Mouse (Mus musculus): ENCODE measurements around the gene Spint3. TPM values are rescaled to one million over a fixed set of nuclear protein-coding genes. Genes with fewer than 3 reads are reported as not detected.

Gene Spint3
- polyA plus RNA-seq, 1 experiment = not detected

DNA sequence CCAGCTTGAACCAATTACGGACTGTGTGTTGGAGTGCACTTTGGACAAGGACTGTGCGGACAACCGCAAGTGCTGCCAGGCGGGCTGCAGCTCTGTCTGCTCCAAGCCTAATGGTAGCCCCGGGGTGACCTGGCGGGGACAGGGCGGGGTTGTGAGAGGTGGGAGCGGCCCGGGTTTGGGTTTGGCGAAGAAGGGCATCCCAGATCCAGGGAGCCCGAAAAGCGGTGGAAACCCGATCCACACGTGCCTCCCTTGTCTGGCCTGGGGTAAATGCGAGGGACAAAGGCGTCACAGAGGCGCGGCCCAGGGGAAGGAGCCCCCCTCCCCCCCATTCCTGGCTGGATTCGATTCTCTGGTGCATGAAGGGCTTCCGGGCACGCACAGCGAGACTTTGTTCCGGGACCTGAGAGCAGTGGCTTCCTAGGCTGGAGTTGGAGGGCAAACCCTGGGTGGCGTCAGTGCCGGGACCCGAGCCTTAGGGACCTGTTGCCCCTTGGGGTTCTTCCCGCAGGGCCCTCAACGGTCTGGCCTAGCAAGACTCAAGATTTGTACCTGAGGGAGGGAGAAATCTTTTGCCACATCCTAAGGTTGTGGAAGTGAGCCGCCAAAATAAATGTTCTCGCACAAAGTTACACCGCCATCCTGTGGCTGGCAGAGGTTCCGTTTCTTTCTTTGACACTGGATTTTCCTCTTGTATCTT lies 9.8 kb downstream of the Spint3 start:
- Histone ChIP-seq H3K27ac (ENCODE audit: control insufficient read depth, insufficient read depth, low read depth, low read length) (no peak overlapping the region), H3K27me3 (ENCODE audit: control insufficient read depth, insufficient read depth, low read length) (0 out of 2 replicates have a peak, but pooled peaks cover 2% of the 10 kb centered on the region), H3K36me3 (ENCODE audit: control insufficient read depth, insufficient read depth, low read length) (no peaks in the 10 kb centered on the region), H3K4me1 (ENCODE audit: control insufficient read depth, insufficient read depth, low read length) (peaks cover 6% of the 10 kb centered on the region), H3K4me3 (ENCODE audit: control insufficient read depth, low read depth, low read length) (peak overlapping the region; percentile 4)
- TF ChIP-seq CTCF (IDR thresholded peaks at IDR 0.05; ENCODE audit: control insufficient read depth, insufficient read depth, insufficient replicate concordance, low read depth, low read length) (no peak), POLR2A (IDR thresholded peaks at IDR 0.05; ENCODE audit: control insufficient read depth, low read depth, low read length) (no peak)

DNA sequence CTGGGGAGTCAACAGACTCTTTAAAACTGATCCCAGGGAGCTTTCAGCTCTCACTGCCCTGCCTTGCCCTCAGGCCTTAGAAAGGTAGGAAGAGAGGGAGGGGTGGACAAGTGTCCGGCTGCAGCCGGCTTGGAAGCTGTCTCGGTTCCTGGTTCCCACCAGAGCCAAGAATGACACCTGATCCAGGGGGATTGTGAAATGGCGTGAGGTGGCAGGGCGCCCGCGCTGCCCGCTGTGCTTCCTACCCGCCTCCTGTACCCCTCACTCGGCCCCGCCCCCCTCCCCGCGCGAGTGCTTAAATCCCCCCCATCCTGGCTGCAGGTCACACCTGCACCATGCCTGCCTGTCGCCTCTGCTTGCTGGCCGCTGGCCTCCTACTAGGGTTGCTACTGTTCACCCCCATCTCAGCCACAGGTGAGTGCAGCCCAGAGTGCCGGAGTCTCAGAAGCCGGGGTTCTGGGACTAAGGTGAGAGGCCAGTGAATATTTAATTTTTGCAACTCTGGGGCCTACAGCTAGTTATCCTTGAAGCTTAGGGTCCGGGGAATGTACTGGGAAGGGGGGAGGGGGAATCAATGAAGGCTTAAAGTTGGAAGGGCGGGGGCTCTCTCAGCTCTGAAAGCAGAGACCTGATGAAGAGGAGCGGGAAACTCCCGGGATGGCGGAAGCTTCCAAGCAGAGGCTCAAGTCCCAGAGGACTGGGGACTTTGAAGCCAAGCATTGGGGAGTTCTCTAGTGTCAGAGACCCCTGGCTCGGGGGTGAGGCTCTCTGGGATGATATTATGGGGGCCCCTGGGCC lies 10.7 kb downstream of the Spint3 start, which contains the start of gene Wfdc2:
TSS of gene Wfdc2 (plus strand) at position 23 of the 798 bp plus-strand sequence.
- H3K27ac ChIP-seq (ENCODE audit: control insufficient read depth, insufficient read depth, low read depth, low read length) = no peak within 1 kb of the TSS
- peaks cover 6% of the 10 kb centered on the region for H3K4me1 ChIP-seq (ENCODE audit: control insufficient read depth, insufficient read depth, low read length)

DNA sequence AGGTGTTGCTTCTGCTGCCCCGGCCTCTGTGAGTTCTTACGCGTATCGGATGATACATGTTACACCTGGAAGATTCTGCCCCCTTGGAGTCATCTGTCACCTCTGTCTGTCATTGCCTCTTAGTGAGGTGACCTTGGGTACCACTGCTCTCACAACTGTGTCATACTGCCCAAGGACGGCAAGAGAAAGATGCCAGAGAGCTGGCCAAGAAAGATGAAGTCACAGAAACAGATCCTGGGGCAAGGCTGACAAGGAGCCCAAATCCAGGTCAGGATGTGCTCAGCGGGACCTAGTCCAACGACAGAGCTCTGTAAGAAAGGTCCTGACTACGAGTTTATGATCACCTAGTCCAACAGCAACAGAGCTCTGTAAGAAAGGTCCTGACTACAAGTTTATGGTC lies 13.2 kb downstream of the Spint3 start:
- TF ChIP-seq POLR2A (IDR thresholded peaks at IDR 0.05; ENCODE audit: control insufficient read depth, low read depth, low read length) (no peak), CTCF (IDR thresholded peaks at IDR 0.05; ENCODE audit: control insufficient read depth, insufficient read depth, insufficient replicate concordance, low read depth, low read length) (no peak)
- Histone ChIP-seq H3K36me3 (ENCODE audit: control insufficient read depth, insufficient read depth, low read length) (no peaks in the 10 kb centered on the region), H3K27me3 (ENCODE audit: control insufficient read depth, insufficient read depth, low read length) (0 out of 2 replicates have a peak, but pooled peaks cover 2% of the 10 kb centered on the region)

More for the DNA sequence above, 10.7 kb downstream of the Spint3 start, which contains the start of gene Wfdc2:
- Histone ChIP-seq H3K36me3 (ENCODE audit: control insufficient read depth, insufficient read depth, low read length) (no peaks in the 10 kb centered on the region), H3K4me3 (ENCODE audit: control insufficient read depth, low read depth, low read length) (peak within 1 kb of the TSS; percentile 4), H3K27me3 (ENCODE audit: control insufficient read depth, insufficient read depth, low read length) (0 out of 2 replicates have a peak, but pooled peaks cover 2% of the 10 kb centered on the region)
- no peak for TF ChIP-seq CTCF (IDR thresholded peaks at IDR 0.05; ENCODE audit: control insufficient read depth, insufficient read depth, insufficient replicate concordance, low read depth, low read length)
- TF ChIP-seq POLR2A (IDR thresholded peaks at IDR 0.05; ENCODE audit: control insufficient read depth, low read depth, low read length) = no peak

DNA sequence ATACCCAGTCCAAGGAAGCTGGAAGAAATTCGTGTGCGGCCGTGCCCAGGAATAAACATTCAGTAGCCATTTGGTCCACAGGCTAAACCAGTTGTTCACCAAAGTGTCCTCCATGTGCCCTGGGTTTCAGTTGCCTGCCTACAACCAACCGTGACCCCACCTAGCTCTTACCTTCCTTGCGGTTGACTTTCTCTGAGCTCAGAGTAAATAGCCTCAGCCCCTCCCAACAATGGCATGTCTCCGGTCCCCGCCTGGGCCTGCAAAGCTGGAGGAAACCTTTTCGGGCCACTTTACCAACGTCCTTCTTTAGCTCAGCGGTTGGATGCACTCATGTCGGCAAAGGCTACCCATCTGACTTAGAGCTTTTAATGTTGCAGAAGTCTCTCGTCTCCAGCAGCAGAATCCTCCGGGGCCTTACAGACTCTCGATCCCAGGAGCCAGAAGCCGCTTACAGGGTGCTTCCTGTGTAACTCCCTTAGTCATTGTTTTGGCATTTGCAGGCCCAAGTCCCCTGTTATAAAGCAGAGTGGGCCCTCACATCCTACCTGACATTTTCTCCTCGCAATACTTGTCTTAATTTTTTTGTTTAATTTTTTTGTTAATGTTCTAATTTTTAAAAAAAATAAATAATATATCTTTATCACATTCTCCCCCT lies 14.1 kb downstream of the Spint3 start:
- Histone ChIP-seq H3K27ac (ENCODE audit: control insufficient read depth, insufficient read depth, low read depth, low read length) (no peak overlapping the region), H3K4me1 (ENCODE audit: control insufficient read depth, insufficient read depth, low read length) (peaks cover 6% of the 10 kb centered on the region), H3K36me3 (ENCODE audit: control insufficient read depth, insufficient read depth, low read length) (no peaks in the 10 kb centered on the region), H3K4me3 (ENCODE audit: control insufficient read depth, low read depth, low read length) (no peak overlapping the region), H3K27me3 (ENCODE audit: control insufficient read depth, insufficient read depth, low read length) (0 out of 2 replicates have a peak, but pooled peaks cover 2% of the 10 kb centered on the region)
- no peak for TF ChIP-seq CTCF (IDR thresholded peaks at IDR 0.05; ENCODE audit: control insufficient read depth, insufficient read depth, insufficient replicate concordance, low read depth, low read length)

More for the DNA sequence above, 13.2 kb downstream of the Spint3 start:
- H3K4me3 ChIP-seq (ENCODE audit: control insufficient read depth, low read depth, low read length) = no peak overlapping the region
- H3K4me1 ChIP-seq (ENCODE audit: control insufficient read depth, insufficient read depth, low read length) = peaks cover 6% of the 10 kb centered on the region
- H3K27ac ChIP-seq (ENCODE audit: control insufficient read depth, insufficient read depth, low read depth, low read length) = no peak overlapping the region

DNA sequence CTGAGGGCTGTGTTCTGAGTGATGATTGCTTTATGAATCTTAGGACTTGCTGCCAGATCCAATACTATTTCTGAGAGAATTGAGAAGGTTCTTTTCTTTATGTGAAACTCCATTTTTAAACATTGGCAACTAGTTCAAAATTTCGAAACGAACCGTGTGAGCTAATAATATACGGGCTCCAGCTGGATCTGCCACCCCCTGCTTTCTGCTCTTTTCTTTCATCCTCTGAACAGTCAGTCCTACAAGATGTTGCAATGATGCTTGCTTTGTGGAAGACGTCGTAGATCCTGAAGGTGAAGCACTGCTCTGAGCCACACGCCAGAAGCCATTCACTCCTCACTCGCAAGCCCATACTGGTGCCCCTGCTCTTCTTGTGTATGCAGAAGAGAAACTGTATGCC lies 14.8 kb downstream of the Spint3 start:
- peaks cover 3% of the 10 kb centered on the region for H3K4me1 ChIP-seq (ENCODE audit: control insufficient read depth, insufficient read depth, low read length)
- H3K36me3 ChIP-seq (ENCODE audit: control insufficient read depth, insufficient read depth, low read length) = no peaks in the 10 kb centered on the region
- no peak overlapping the region for H3K4me3 ChIP-seq (ENCODE audit: control insufficient read depth, low read depth, low read length)
- TF ChIP-seq CTCF (IDR thresholded peaks at IDR 0.05; ENCODE audit: control insufficient read depth, insufficient read depth, insufficient replicate concordance, low read depth, low read length) = no peak
- no peak for TF ChIP-seq POLR2A (IDR thresholded peaks at IDR 0.05; ENCODE audit: control insufficient read depth, low read depth, low read length)
- H3K27me3 ChIP-seq (ENCODE audit: control insufficient read depth, insufficient read depth, low read length) = 0 out of 2 replicates have a peak, but pooled peaks cover 2% of the 10 kb centered on the region
- H3K27ac ChIP-seq (ENCODE audit: control insufficient read depth, insufficient read depth, low read depth, low read length) = no peak overlapping the region

DNA sequence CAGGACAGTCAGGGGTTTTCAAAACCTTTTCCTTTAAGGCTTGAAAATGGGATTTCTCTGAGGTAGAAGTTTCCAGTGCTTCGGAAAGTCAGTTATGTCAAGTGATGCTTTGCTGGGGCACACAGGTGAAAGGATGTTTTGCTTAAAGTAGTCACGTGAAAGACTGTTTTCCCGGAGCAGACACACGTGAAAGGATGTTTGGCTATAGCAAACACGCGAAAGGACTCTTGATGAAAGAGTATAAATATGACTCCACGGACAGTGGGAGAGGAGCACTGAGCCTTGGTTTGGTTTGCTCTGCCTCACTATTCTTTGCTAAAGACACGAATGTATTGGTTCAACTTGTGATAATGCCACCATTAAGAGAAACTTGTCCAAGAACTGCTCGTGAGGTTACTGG lies 21.8 kb downstream of the Spint3 start:
- TF ChIP-seq POLR2A (IDR thresholded peaks at IDR 0.05; ENCODE audit: control insufficient read depth, low read depth, low read length) (no peak), CTCF (IDR thresholded peaks at IDR 0.05; ENCODE audit: control insufficient read depth, insufficient read depth, insufficient replicate concordance, low read depth, low read length) (no peak)
- Histone ChIP-seq H3K4me3 (ENCODE audit: control insufficient read depth, low read depth, low read length) (no peak overlapping the region), H3K36me3 (ENCODE audit: control insufficient read depth, insufficient read depth, low read length) (no peaks in the 10 kb centered on the region)

DNA sequence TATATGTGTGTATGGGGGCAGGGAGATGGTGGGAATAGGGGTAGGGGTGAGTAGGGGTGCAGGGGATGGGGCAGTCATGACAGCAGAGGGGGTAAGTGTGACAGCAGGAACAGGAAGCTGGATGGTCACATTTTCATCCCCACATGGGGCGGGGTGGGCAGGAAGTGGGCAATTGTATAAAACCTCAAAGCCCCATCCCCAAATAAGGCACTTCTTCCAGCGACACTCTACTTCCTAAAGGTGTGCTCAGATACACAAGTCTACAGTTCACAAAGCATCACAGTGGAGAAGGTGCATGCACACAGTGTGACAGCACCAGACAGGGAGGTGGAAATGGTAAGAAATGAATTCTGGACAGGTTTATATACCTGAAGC lies 22.4 kb downstream of the Spint3 start:
- Histone ChIP-seq H3K27me3 (ENCODE audit: control insufficient read depth, insufficient read depth, low read length) (no peaks in the 10 kb centered on the region), H3K36me3 (ENCODE audit: control insufficient read depth, insufficient read depth, low read length) (no peaks in the 10 kb centered on the region), H3K4me3 (ENCODE audit: control insufficient read depth, low read depth, low read length) (no peak overlapping the region), H3K27ac (ENCODE audit: control insufficient read depth, insufficient read depth, low read depth, low read length) (no peak overlapping the region), H3K4me1 (ENCODE audit: control insufficient read depth, insufficient read depth, low read length) (no peaks in the 10 kb centered on the region)
- no peak for TF ChIP-seq CTCF (IDR thresholded peaks at IDR 0.05; ENCODE audit: control insufficient read depth, insufficient read depth, insufficient replicate concordance, low read depth, low read length)
- TF ChIP-seq POLR2A (IDR thresholded peaks at IDR 0.05; ENCODE audit: control insufficient read depth, low read depth, low read length) = no peak

More for the DNA sequence above, 21.8 kb downstream of the Spint3 start:
- Histone ChIP-seq H3K27me3 (ENCODE audit: control insufficient read depth, insufficient read depth, low read length) (no peaks in the 10 kb centered on the region), H3K4me1 (ENCODE audit: control insufficient read depth, insufficient read depth, low read length) (no peaks in the 10 kb centered on the region), H3K27ac (ENCODE audit: control insufficient read depth, insufficient read depth, low read depth, low read length) (no peak overlapping the region)
